Mouse (Mus musculus): ENCODE measurements around the gene Cdhr2.

The Cdhr2 gene

DNA sequence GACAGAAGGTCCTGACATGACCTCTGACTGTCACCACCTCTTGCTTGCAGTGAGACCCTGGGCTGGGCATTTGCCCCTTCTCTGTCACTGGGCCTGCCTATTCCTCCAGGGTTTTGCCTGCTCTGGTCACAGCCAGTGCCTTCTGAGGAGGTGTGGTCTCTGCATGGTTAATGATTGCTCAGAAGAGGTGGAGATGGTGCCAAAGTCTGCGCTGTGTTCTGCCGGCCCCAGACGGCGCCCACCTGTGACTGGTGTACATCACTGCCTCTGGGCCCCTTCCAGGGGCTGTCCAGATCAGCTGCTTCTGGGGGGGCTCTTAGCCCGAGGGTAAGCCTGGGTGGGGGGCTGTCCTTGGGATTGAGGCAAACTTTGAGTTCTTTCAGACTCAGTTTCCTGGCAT, at the start of gene Cdhr2:
Gene Cdhr2, plus strand, starts transcription at position 219 of the 400 bp plus-strand sequence.
- DNase-seq = no peak

GRCm38 (mm10) chr13:54660877-54661276, 40.4 kb upstream of the Cdhr2 start:
- DNase-seq = no peak

DNA sequence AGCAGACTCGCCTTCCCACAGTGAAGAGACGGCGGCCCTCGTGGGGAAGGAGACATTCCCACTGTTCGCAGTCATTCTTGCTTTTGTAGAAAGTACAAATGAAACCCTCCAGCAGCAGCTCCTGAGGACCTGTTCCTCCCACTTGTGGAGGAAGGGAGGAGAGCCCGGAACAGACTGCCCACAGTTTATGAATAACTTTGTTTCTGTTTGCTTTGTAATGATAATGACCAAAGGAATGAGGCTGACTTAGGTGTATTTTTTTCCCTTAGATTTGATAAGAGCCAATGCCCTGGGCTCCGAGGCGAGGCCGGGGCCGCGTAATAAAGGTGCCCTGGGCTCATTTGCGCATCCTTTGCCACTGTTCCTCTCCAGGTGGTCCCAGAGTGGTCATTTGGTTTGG, 39.9 kb upstream of the Cdhr2 start:
- DNase-seq = no peak

DNA sequence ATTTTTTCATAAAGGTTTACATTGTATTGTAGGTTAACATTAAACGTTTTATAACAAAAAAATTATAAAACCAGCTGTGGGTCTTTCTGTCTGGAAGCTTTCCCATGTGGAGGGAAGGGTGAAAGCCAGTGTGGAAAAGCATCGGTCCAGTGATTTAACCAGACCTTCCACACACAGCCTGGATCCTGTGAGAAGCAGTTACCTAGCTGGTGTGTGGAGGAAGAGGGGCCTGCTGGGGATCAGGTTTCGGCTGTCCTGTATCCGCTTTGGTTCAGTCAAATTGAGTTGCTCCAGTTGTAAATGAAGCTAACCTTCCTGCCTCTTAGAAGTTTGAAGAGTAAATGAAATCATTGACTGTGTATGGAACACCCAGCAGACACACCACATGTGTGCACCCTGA, 37.3 kb upstream of the Cdhr2 start:
- no peak for DNase-seq

GRCm38 (mm10) chr13:54664509-54664908, 36.8 kb upstream of the Cdhr2 start:
- DNase-seq = no peak

DNA sequence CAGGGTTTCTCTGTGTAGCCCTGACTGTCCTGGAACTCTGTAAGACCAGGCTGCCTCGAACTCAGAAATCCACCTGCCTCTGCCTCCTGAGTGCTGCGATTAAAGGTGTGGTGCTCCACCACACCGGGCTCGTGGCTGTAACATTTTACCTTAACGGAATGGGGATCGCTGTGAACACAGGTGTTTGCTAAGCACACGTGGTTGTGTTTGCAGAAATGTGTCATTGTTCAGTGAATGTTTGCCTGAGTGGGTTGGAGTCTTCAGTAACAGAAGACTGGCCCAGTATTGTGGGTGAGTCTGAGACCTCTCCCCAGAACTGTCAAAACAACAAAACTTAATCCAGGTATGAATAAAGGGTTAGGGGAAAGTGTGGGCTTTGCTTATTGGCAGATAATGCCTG, 36.2 kb upstream of the Cdhr2 start:
- no peak for DNase-seq

- DNase-seq = no peak
Observed at GRCm38 (mm10) chr13:54670491-54670890, 30.8 kb upstream of the Cdhr2 start.

- no peak for DNase-seq
Observed at GRCm38 (mm10) chr13:54675895-54676590, 25.2 kb upstream of the Cdhr2 start.

GRCm38 (mm10) chr13:54678263-54678662, 23.0 kb upstream of the Cdhr2 start:
- DNase-seq = no peak

DNA sequence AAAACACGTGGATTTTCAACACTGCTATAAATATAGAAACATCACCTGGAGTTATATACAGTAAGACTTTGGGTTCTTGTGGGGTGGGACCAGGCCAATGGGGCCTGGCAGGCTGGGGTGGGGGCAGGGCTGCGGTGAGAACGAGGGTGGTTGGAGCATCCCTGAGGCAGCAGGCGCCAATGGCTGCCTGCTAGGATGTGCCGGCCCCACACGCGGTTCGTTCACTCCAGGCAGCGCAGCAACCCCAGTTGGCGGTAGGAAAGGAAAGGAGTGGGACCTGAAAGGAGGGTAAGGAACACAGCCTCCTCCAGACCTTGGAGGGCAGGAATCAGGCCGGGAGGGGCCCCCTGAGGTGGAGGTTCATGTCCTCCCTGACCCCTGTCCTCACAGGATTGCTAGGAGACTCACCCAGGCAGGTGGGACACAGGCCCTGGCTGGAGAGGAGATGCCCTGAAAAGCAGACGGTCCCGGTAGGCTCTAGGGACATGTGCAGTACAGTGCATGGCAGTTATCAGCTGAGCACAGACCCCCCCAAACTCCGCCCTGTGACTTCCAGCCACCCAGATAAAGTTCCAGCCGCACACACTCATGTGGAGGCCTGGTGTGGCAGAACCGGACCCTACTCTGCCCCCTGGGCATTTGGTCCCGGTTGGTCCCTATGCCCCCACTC, 20.9 kb upstream of the Cdhr2 start:
- no peak for DNase-seq

GRCm38 (mm10) chr13:54681291-54681690, 20.0 kb upstream of the Cdhr2 start:
- no peak for DNase-seq

DNA sequence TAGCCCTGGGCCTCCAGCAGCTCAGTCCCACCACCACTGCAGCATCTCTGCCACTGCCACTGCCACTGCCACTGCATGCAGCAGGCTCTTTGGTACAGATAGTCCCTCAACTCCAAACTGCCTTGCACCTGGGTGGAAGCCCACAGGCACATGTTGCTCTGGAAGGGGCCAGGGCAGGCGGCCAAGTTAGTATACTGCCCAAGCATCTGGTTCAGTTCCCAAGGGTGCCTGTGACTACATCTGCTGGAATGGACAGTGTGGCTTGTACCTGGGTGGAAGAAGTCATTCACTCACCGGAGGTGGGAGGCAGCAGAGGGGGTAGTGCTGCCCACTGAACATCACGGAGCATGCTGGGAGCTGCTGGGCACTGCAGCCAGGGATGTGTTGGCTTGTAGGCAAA, 18.0 kb upstream of the Cdhr2 start:
- DNase-seq = no peak

DNA sequence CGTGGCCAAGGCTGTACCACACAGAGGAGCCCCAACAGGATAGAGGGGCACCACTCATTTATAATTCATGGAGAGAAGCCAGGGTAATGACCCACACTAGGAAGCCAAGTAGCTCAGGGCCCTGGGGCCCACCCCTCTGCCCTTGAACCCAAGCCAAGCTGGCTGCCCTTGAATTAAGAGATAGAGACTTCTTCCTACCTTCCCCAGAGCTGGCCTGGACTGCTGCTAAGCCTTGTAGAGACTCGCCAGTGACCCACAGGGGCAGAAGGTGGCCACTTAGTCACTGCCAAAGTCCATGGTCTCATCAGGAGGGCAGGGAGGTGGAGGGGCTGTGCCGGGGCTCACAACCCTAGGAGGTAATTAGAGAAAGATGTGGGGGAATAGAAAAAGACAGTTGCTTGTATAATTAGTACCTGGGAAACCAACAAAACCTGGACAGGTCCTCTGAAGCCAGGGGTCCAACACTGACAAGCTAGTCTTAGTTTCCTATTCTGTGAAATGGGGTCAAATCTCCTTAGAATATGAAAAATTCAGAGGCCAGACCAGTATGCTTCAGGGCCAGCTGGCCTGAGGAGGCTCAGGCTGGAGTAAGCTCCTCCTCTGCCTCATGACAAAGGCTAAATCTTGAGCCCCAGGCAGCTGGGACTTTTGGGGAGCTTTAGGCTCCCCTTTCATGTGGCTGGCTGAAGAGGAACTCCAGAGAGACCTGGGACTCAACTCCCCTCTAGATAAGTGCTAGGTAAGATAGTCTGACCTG, 16.9 kb upstream of the Cdhr2 start:
- no peak for DNase-seq

DNA sequence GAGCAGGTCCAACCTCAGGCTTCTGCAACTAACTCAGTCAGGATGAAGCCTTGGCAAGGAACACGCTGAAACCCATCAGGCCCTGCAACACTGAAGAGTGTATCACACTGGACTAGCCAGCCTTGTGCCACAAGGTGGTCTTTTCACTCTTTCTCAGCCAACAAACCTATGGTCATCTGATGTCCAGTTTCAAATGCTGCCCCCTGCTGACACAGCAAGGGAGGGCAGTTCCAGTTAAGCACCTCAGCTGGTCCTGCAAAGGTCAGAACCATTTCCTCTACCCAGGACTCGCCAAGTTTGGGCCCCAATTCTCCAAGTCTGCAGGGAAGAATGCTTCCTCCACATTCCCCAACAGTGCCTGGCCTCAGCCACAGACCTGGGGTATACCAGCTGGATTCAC, 16.1 kb upstream of the Cdhr2 start:
- no peak for DNase-seq

GRCm38 (mm10) chr13:54686139-54687053, 14.9 kb upstream of the Cdhr2 start:
- DNase-seq = no peak

GRCm38 (mm10) chr13:54687096-54687495, 14.2 kb upstream of the Cdhr2 start:
- DNase-seq = no peak

- DNase-seq = peak; percentile 98
Observed at GRCm38 (mm10) chr13:54687575-54688424, 13.5 kb upstream of the Cdhr2 start.

GRCm38 (mm10) chr13:54690151-54690740, 11.0 kb upstream of the Cdhr2 start:
- no peak for DNase-seq

DNA sequence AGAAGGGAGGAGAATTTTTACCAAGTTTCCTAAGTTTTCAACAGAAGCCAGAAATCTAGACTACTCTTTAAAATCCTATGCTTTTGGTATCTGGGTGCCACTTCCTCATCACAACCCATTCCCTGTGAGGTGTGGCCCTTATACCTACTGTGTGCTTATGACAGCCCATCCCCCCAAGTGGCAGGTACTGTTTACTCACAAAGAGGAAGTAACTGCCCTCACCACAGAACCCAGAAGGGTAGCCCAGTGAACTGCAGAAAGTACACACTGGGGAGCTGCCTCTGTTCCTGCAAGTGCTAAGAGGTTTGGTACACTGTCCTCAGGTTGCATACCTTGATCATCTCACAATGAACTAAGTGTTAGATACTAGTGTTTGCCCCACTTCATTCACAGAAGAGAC, 9.5 kb upstream of the Cdhr2 start:
- DNase-seq = no peak

GRCm38 (mm10) chr13:54692711-54693557, 8.3 kb upstream of the Cdhr2 start:
- no peak for DNase-seq

Measured in cerebellum, adult 11 months (tissue).